ENCODE assay signal across 12 mouse cellular contexts in genomic region chr2:28973832-28974450, GRCm38 (mm10). TPM values are rescaled to one million over a fixed set of nuclear protein-coding genes. Genes with fewer than 3 reads are reported as not detected.
A peak's percentile ranks its signal among the peaks of the same experiment; 100 is the strongest.
DNase-seq lines count a peak whose midpoint lies in the region; ATAC-seq and TF ChIP-seq lines count a peak whose summit lies in the region.
"Had no signal": no experiment of that assay in that cellular context is flagged by ENCODE, and none has a peak within 500 bp of the region (broad histone marks: within the 10 kb centered on the region; RNA-seq: fewer than 3 reads in every experiment).

No protein-coding gene starts in this region.

- no peaks in the 10 kb centered on the region for H3K36me3 ChIP-seq in kidney, postnatal 0 days (ENCODE audit: insufficient read depth, low read length)
- H3K36me3 ChIP-seq in hindbrain, embryonic 12.5 days, result no peaks in the 10 kb centered on the region
- H3K36me3 ChIP-seq in neural tube, embryonic 13.5 days, result no peaks in the 10 kb centered on the region

- H3K4me1 ChIP-seq in kidney, postnatal 0 days (replicated peaks; ENCODE audit: insufficient read depth, low read length), result peaks cover 10% of the 10 kb centered on the region; the same call in 1 of the 2 replicates
- H3K4me1 ChIP-seq in cerebellum, adult 2 months (ENCODE audit: control insufficient read depth, insufficient read depth, low read length), result peaks cover 15% of the 10 kb centered on the region
- H3K4me1 ChIP-seq in hindbrain, embryonic 12.5 days, result peaks cover 22% of the 10 kb centered on the region
- H3K4me1 ChIP-seq in neural tube, embryonic 13.5 days (replicated peaks), result peaks cover 34% of the 10 kb centered on the region

- DNase-seq in kidney, postnatal 0 days (ENCODE audit: low spot score), result peak; percentile 6
- DNase-seq in kidney, adult 8-10 months, result no peak
- peak; percentile 59 to 69 for DNase-seq in cerebellum, adult 2 months
- DNase-seq in adrenal gland, adult 18-20 months (ENCODE audit: low spot score in 2 of 2), result no peak
- DNase-seq in left cerebral cortex, adult 18-20 months (ENCODE audit: low spot score in 2 of 2), result no peak
- no peak for DNase-seq in spleen, postnatal 4 days (ENCODE audit: low spot score in 2 of 2)
- DNase-seq: heart, adult 11 months; liver had no signal

- TF ChIP-seq CTCF in kidney, postnatal 0 days (IDR thresholded peaks at IDR 0.05; ENCODE audit: low read depth), result no peak
- no peak for TF ChIP-seq CTCF in cerebellum, adult 2 months (IDR thresholded peaks at IDR 0.05; ENCODE audit: borderline replicate concordance, insufficient read depth, low read depth, low read length)

- no peaks in the 10 kb centered on the region for H3K9me3 ChIP-seq in kidney, postnatal 0 days (replicated peaks; ENCODE audit: low read length)
- no peaks in the 10 kb centered on the region for H3K9me3 ChIP-seq in hindbrain, embryonic 12.5 days (replicated peaks)
- H3K9me3 ChIP-seq in neural tube, embryonic 13.5 days, result no peaks in the 10 kb centered on the region

- no peak overlapping the region for H3K9ac ChIP-seq in kidney, postnatal 0 days (ENCODE audit: low read depth, low read length)
- 0 out of 2 replicates have a peak overlapping the region, but pooled peaks have one; percentile 35 for H3K9ac ChIP-seq in hindbrain, embryonic 12.5 days
- 0 out of 2 replicates have a peak overlapping the region, but pooled peaks have one; percentile 26 for H3K9ac ChIP-seq in neural tube, embryonic 13.5 days

- H3K4me3 ChIP-seq in kidney, postnatal 0 days (replicated peaks; ENCODE audit: low read depth, low read length), result no peak overlapping the region
- no peak overlapping the region for H3K4me3 ChIP-seq in cerebellum, adult 2 months (replicated peaks; ENCODE audit: insufficient read depth, low read depth, low read length)
- no peak overlapping the region for H3K4me3 ChIP-seq in hindbrain, embryonic 12.5 days
- no peak overlapping the region for H3K4me3 ChIP-seq in neural tube, embryonic 13.5 days

- no peak for TF ChIP-seq POLR2A in cerebellum, adult 2 months (IDR thresholded peaks at IDR 0.05; ENCODE audit: borderline replicate concordance, insufficient read depth, low read length)

- peaks cover 38% of the 10 kb centered on the region for H3K27me3 ChIP-seq in kidney, postnatal 0 days (ENCODE audit: insufficient read depth, low read length)
- no peaks in the 10 kb centered on the region for H3K27me3 ChIP-seq in cerebellum, adult 2 months (ENCODE audit: control insufficient read depth, insufficient read depth, low read length)
- peaks cover 93% of the 10 kb centered on the region for H3K27me3 ChIP-seq in hindbrain, embryonic 12.5 days
- H3K27me3 ChIP-seq in neural tube, embryonic 13.5 days, result peaks cover 99% of the 10 kb centered on the region

- WGBS in kidney, postnatal 0 days, result 34% methylated on average over 15 of the region's 15 CpGs
- 23% methylated on average over 15 of the region's 15 CpGs for WGBS in cerebellum, adult 2 months
- WGBS in hindbrain, embryonic 12.5 days, result 39% methylated on average over 15 of the region's 15 CpGs
- WGBS in neural tube, embryonic 13.5 days, result 32% methylated on average over 15 of the region's 15 CpGs

- ATAC-seq in kidney, postnatal 0 days (replicated peaks; ENCODE audit: low FRiP score, low read depth), result no peak
- 0 out of 2 replicates have a peak, but pooled peaks have one; percentile 16 for ATAC-seq in hindbrain, embryonic 12.5 days (ENCODE audit: low FRiP score)
- no peak for ATAC-seq in neural tube, embryonic 13.5 days (ENCODE audit: low read depth)

- no peak overlapping the region for H3K4me2 ChIP-seq in kidney, postnatal 0 days (ENCODE audit: low read length)
- no peak overlapping the region for H3K4me2 ChIP-seq in hindbrain, embryonic 12.5 days (replicated peaks)
- no peak overlapping the region for H3K4me2 ChIP-seq in neural tube, embryonic 13.5 days

- no peak overlapping the region for H3K27ac ChIP-seq in kidney, postnatal 0 days
- no peak overlapping the region for H3K27ac ChIP-seq in cerebellum, adult 2 months (ENCODE audit: insufficient read depth, low read length)
- no peak overlapping the region for H3K27ac ChIP-seq in hindbrain, embryonic 12.5 days
- no peak overlapping the region for H3K27ac ChIP-seq in neural tube, embryonic 13.5 days (replicated peaks)
- H3K27ac ChIP-seq: macrophage had no signal

RNA-seq across cellular contexts. Expression of gene Barhl1, which starts 57.5 kb away (rescaled TPM):
- not detected in 2 replicates for polyA plus RNA-seq in kidney, postnatal 0 days (2015; fragmentation: Nextera tagmentation; extraction: Ambion mirVana)
- polyA plus RNA-seq in cerebellum, adult 2 months (2012; rRNA removed), result 12.0 and 12.6 TPM in 2 replicates
- 9.0 and 9.9 TPM in 2 replicates for polyA plus RNA-seq in hindbrain, embryonic 12.5 days (2016; fragmentation: Nextera tagmentation; extraction: Ambion mirVana)
- 7.5 and 8.3 TPM in 2 replicates for polyA plus RNA-seq in neural tube, embryonic 13.5 days (2015; fragmentation: Nextera tagmentation; extraction: Ambion mirVana)
- not detected for total RNA-seq in adrenal gland, adult 18-20 months (2021)
- not detected for total RNA-seq in left cerebral cortex, adult 18-20 months (2021)
- polyA plus RNA-seq: intestine, embryonic 14.5 days; macrophage had no signal

Comparison
In these comparisons a context has a peak if more than half of its experiments do, and no peak if none do; other contexts are left out.
1. DNase-seq: peak in kidney, postnatal 0 days (single experiment) and cerebellum, adult 2 months (2 of 2); none in kidney, adult 8-10 months (0 of 2), adrenal gland, adult 18-20 months (0 of 2), left cerebral cortex, adult 18-20 months (0 of 2) and spleen, postnatal 4 days (0 of 2).